Mouse (Mus musculus): Measurements from ENCODE around the gene Prss38.

The Prss38 gene

DNA sequence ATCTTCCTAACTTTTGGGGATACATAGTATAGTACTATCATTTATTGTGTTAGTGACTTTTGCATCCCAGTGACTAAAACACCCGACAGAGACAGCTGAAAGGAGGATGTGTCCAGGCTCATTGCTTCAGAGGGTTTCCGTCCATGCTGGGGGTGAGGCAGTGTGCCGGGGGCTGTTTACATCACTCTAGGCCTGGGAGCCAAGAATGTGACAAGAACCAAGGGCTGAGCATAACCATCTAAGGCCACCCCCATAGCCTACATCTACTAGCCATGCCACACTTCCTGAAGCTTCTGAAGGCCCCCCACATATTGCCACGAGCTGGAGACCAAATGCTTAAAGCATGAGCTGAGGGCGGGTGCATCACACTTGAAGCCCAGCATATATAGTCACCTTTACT is 50.7 kb downstream of the Prss38 start:
- DNase-seq (ENCODE audit: low spot score) = no peak

- no peak for DNase-seq (ENCODE audit: low spot score)
These were observed 52.5 kb downstream of the Prss38 start for GRCm38 (mm10) chr11:59322988-59323387.

Data from ovary, adult 18-20 months (tissue).